Mouse (Mus musculus) ovary, adult 2 months (tissue): ENCODE data around the gene Ccdc175. TPM values are rescaled to one million over a fixed set of nuclear protein-coding genes. Genes with fewer than 3 reads are reported as not detected.

Experiments
- polyA plus RNA-seq: library from polyadenylated mRNA; depleted of rRNA; stranded (reverse); fragments of >200 nt; gene quantifications from 2 replicates; pipeline ENCODE4 v1.2.3, GENCODE M21; 2012; rRNA removed

The Ccdc175 gene
- polyA plus RNA-seq: not detected in 2 replicates

GRCm38 (mm10) chr12:72184929-72185328 is at the start of gene Ccdc175:
Ccdc175 (minus strand) TSS chr12:72185029.

GRCm38 (mm10) chr12:72085329-72086165 is 99.3 kb downstream of the Ccdc175 start, which contains the start of the genes L3hypdh and Jkamp:
L3hypdh (minus strand) TSS chr12:72085439.
Jkamp (plus strand) TSS chr12:72085589.

GRCm38 (mm10) chr12:72070327-72071269 is 114.2 kb downstream of the Ccdc175 start, which contains the start of gene Gpr135:
Gpr135 (minus strand) TSS chr12:72071125.

Other genes starting within 250 kb of the Ccdc175 start
- gene Gpr135, start 113.9 kb downstream of the Ccdc175 start, polyA plus RNA-seq: 12.0 and 13.1 TPM in 2 replicates
- gene L3hypdh, start 99.6 kb downstream of the Ccdc175 start, polyA plus RNA-seq: 57.4 and 68.0 TPM in 2 replicates
- gene Jkamp, start 99.4 kb downstream of the Ccdc175 start, polyA plus RNA-seq: 58.0 and 86.1 TPM in 2 replicates
- gene Rtn1, start 224.0 kb upstream of the Ccdc175 start, polyA plus RNA-seq: 23.6 and 28.9 TPM in 2 replicates